Mouse (Mus musculus): ENCODE measurements around the gene Gm10974.

DNA sequence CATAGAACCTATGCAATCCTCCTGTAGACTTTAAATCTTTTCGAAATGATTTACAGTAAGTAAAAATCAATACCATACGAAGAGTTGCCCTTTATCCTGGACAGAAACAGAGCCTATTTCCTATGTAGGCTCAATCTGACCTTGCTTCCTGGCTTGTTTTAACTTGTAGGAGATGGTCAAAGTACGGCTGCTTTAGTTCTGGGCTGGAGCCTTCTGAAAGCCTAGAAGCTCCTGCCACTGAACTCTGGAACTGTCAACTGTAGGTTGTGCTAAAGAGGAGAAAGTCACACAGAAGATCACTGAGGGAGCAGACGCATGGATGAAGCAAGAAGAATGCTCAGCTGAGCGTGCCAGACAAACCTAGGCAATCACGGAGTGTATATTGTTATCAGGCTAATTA lies 5.3 kb downstream of the Gm10974 start:
- TF ChIP-seq MAX (IDR thresholded peaks at IDR 0.05; ENCODE audit: low read length) (no peak), CHD2 (IDR thresholded peaks at IDR 0.05; ENCODE audit: low read length) (no peak), POLR2A (IDR thresholded peaks at IDR 0.05; ENCODE audit: low read depth, low read length) (no peak), CTCF (conservative IDR thresholded peaks at IDR 0.05 in 1 of 2, IDR thresholded peaks at IDR 0.05 in 1 of 2; ENCODE audit: low read depth in 2 of 2, low read length in 2 of 2) (no peak), ETS1 (conservative IDR thresholded peaks at IDR 0.05; ENCODE audit: low read depth, low read length) (no peak)

Data from CH12.LX (cell line).